Mouse (Mus musculus) right cerebral cortex, postnatal 36 days (tissue): ENCODE data around the gene Crx.

Experiments
- DNase-seq, 2 experiments: peaks; one replicate each; pipeline ENCODE4 v3.0.0; 2022; ENCODE audit warnings: low spot score in 2 of 2, mixed read lengths in 1 of 2

Gene Crx

GRCm38 (mm10) chr7:15859657-15860056, 20.1 kb downstream of the Crx start:
- DNase-seq, result no peak

GRCm38 (mm10) chr7:15839578-15839977, 40.2 kb downstream of the Crx start, which contains the start of gene Obox6:
Gene Obox6, minus strand, starts transcription at chr7:15839678.
- no peak for DNase-seq
